Mouse (Mus musculus): Measurements from ENCODE around the gene Gm42906. TPM values are rescaled to one million over a fixed set of nuclear protein-coding genes. Genes with fewer than 3 reads are reported as not detected.

The Gm42906 gene
- total and polyA plus RNA-seq, 3 experiments: not detected

- Histone ChIP-seq H3K4me1 (ENCODE audit: control insufficient read depth in 1 of 2, insufficient read depth in 2 of 2, low read length in 2 of 2) (no peaks in the 10 kb centered on the region), H3K79me2 (ENCODE audit: control insufficient read depth, insufficient read depth, low read length, poor library complexity) (no peaks in the 10 kb centered on the region), H3K36me3 (ENCODE audit: control insufficient read depth in 1 of 2, insufficient read depth in 2 of 2, low read length in 2 of 2) (no peaks in the 10 kb centered on the region), H3K27ac (ENCODE audit: control insufficient read depth, low read depth, low read length) (no peak overlapping the region), H3K4me3 (ENCODE audit: control insufficient read depth in 1 of 2, insufficient read depth in 1 of 2, low read depth in 2 of 2, low read length in 2 of 2) (no peak overlapping the region), H3K27me3 (ENCODE audit: control insufficient read depth in 1 of 2, insufficient read depth in 2 of 2, low read length in 2 of 2) (no peaks in the 10 kb centered on the region), H3K9me3 (replicated peaks; ENCODE audit: insufficient read depth, low read length) (no peaks in the 10 kb centered on the region; the same call in none of the 2 replicates), H3K9ac (ENCODE audit: control insufficient read depth, low read depth, low read length, poor library complexity, severe bottlenecking) (no peak overlapping the region)
- TF ChIP-seq TBP (IDR thresholded peaks at IDR 0.05; ENCODE audit: low read depth, low read length) (no peak), MXI1 (IDR thresholded peaks at IDR 0.05; ENCODE audit: low read depth, low read length) (no peak), EP300 (IDR thresholded peaks at IDR 0.05; ENCODE audit: low read depth in 1 of 2, low read length in 2 of 2) (no peak), JUND (IDR thresholded peaks at IDR 0.05; ENCODE audit: low read depth, low read length) (no peak), MAZ (IDR thresholded peaks at IDR 0.05; ENCODE audit: low read depth, low read length) (no peak), KAT2A (conservative IDR thresholded peaks at IDR 0.05; ENCODE audit: low read depth, low read length) (no peak), GATA1 (IDR thresholded peaks at IDR 0.05; ENCODE audit: low read depth, low read length) (no peak), CTCF (IDR thresholded peaks at IDR 0.05 in 2 of 3, conservative IDR thresholded peaks at IDR 0.05 in 1 of 3; ENCODE audit: control insufficient read depth in 1 of 3, insufficient read depth in 1 of 3, low read depth in 2 of 3, low read length in 3 of 3, poor library complexity in 1 of 3, severe bottlenecking in 1 of 3) (no peak), MYB (IDR thresholded peaks at IDR 0.05; ENCODE audit: low read depth, low read length) (no peak), USF1 (IDR thresholded peaks at IDR 0.05; ENCODE audit: low read depth, low read length) (no peak), ZC3H11A (IDR thresholded peaks at IDR 0.05; ENCODE audit: low read depth, low read length) (no peak), CHD1 (IDR thresholded peaks at IDR 0.05; ENCODE audit: low read depth, low read length) (no peak), NRF1 (IDR thresholded peaks at IDR 0.05; ENCODE audit: insufficient read depth, low read depth, low read length, poor library complexity, severe bottlenecking) (no peak), RCOR1 (IDR thresholded peaks at IDR 0.05; ENCODE audit: low read depth, low read length) (no peak), SIN3A (IDR thresholded peaks at IDR 0.05; ENCODE audit: low read length) (no peak)
- no peak for DNase-seq (ENCODE audit: low read depth, low spot score)
Measured at GRCm38 (mm10) chr5:151059352-151059751, 368.6 kb downstream of the Gm42906 start.

- Histone ChIP-seq H3K4me3 (ENCODE audit: control insufficient read depth in 1 of 2, insufficient read depth in 1 of 2, low read depth in 2 of 2, low read length in 2 of 2) (no peak overlapping the region), H3K27ac (ENCODE audit: control insufficient read depth, low read depth, low read length) (no peak overlapping the region), H3K79me2 (ENCODE audit: control insufficient read depth, insufficient read depth, low read length, poor library complexity) (no peaks in the 10 kb centered on the region), H3K9ac (ENCODE audit: control insufficient read depth, low read depth, low read length, poor library complexity, severe bottlenecking) (no peak overlapping the region), H3K27me3 (ENCODE audit: control insufficient read depth in 1 of 2, insufficient read depth in 2 of 2, low read length in 2 of 2) (no peaks in the 10 kb centered on the region), H3K9me3 (replicated peaks; ENCODE audit: insufficient read depth, low read length) (no peaks in the 10 kb centered on the region; the same call in none of the 2 replicates), H3K36me3 (ENCODE audit: control insufficient read depth in 1 of 2, insufficient read depth in 2 of 2, low read length in 2 of 2) (no peaks in the 10 kb centered on the region), H3K4me1 (ENCODE audit: control insufficient read depth in 1 of 2, insufficient read depth in 2 of 2, low read length in 2 of 2) (no peaks in the 10 kb centered on the region)
- DNase-seq (ENCODE audit: low read depth, low spot score): no peak
- no peak for TF ChIP-seq ELF1 (IDR thresholded peaks at IDR 0.05; ENCODE audit: low read depth, low read length)
- TF ChIP-seq POLR2A (IDR thresholded peaks at IDR 0.05; ENCODE audit: control insufficient read depth in 1 of 2, insufficient read depth in 1 of 2, low read depth in 1 of 2, low read length in 2 of 2, poor library complexity in 1 of 2): no peak
- TF ChIP-seq MEF2A (IDR thresholded peaks at IDR 0.05; ENCODE audit: extremely low read depth, insufficient replicate concordance, low read depth, low read length, poor library complexity, severe bottlenecking): no peak
- no peak for TF ChIP-seq CTCF (IDR thresholded peaks at IDR 0.05 in 2 of 3, conservative IDR thresholded peaks at IDR 0.05 in 1 of 3; ENCODE audit: control insufficient read depth in 1 of 3, insufficient read depth in 1 of 3, low read depth in 2 of 3, low read length in 3 of 3, poor library complexity in 1 of 3, severe bottlenecking in 1 of 3)
- TF ChIP-seq SIN3A (IDR thresholded peaks at IDR 0.05; ENCODE audit: low read length): no peak
- TF ChIP-seq GABPA (IDR thresholded peaks at IDR 0.05; ENCODE audit: low read depth, low read length): no peak
- no peak for TF ChIP-seq UBTF (IDR thresholded peaks at IDR 0.05; ENCODE audit: borderline replicate concordance, insufficient read depth, low read depth, low read length)
- no peak for TF ChIP-seq MYB (IDR thresholded peaks at IDR 0.05; ENCODE audit: low read depth, low read length)
- no peak for TF ChIP-seq ZNF384 (IDR thresholded peaks at IDR 0.05; ENCODE audit: low read depth, low read length)
- no peak for TF ChIP-seq KAT2A (conservative IDR thresholded peaks at IDR 0.05; ENCODE audit: low read depth, low read length)
- no peak for TF ChIP-seq NRF1 (IDR thresholded peaks at IDR 0.05; ENCODE audit: insufficient read depth, low read depth, low read length, poor library complexity, severe bottlenecking)
- TF ChIP-seq HCFC1 (IDR thresholded peaks at IDR 0.05; ENCODE audit: low read depth, low read length): no peak
- TF ChIP-seq ZKSCAN1 (IDR thresholded peaks at IDR 0.05; ENCODE audit: low read depth, low read length): no peak
- no peak for TF ChIP-seq E2F4 (IDR thresholded peaks at IDR 0.05; ENCODE audit: borderline replicate concordance, low read depth, low read length)
- no peak for TF ChIP-seq MAZ (IDR thresholded peaks at IDR 0.05; ENCODE audit: low read depth, low read length)
- TF ChIP-seq USF2 (IDR thresholded peaks at IDR 0.05; ENCODE audit: borderline replicate concordance in 1 of 2, insufficient read depth in 1 of 2, low read depth in 1 of 2, low read length in 2 of 2): no peak
- TF ChIP-seq ZMIZ1 (IDR thresholded peaks at IDR 0.05; ENCODE audit: low read depth, low read length): no peak
Measured at GRCm38 (mm10) chr5:151057716-151058115, 370.2 kb downstream of the Gm42906 start.

Measured in MEL (cell line).